Mouse (Mus musculus): ENCODE data around the gene B3gat3. TPM values are rescaled to one million over a fixed set of nuclear protein-coding genes. Genes with fewer than 3 reads are reported as not detected.
A peak's percentile ranks its signal among the peaks of the same experiment; 100 is the strongest.

Gene B3gat3
- total RNA-seq, 2 experiments from 2014 or later: 34.5 to 37.6 TPM

DNA sequence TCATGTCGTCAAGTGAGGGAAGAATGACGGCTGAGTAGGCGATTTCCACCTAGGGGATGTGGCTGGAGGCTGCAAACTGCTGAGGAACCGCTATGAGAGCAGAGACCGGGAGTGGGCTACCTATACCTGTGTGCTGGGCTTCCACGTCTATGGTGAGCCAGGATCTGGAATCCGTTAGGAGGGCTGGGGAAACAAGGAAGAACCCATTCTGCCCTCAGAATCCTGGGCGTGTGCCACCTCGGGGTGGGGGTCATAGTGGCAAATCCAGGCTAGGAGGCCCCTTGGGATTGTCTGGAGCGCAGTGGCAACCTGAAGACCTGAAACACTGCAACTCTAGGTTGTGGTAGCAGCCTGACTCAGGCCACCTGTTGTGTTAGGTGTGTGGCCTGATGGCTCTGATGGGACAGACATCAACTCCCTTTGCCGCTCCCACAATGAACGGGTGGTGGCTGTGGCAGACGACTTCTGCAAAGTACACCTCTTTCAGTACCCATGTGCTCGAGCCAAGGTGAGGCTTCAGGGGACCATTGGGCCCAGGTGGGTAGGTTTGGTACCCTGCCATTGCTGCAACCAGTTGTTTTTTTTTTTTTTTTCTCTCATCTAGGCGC, 20.5 kb downstream of the B3gat3 start:
- intact Hi-C loops (cut with DNase I): loop anchor here (2.0 kb wide), 1 partner anchor 48 kb away; the partner anchor contains the start of gene Ints5
- no peak for DNase-seq

DNA sequence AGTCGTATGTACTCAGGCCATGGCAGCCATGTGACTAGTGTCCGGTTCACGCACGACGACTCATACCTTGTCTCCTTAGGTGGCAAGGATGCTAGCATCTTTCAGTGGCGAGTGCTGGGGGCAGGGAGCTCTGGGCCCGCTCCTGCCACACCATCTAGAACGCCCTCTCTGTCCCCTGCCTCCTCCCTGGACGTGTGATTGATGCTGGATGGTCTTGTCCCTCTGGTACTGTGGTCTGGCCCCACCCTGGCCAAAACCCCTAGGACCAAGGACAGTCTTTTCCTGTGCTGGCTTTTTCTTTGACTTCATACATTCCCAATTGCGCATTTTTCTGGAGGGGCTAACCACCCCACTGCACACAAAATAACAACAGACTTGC, 21.0 kb downstream of the B3gat3 start:
- intact Hi-C loops (cut with DNase I): loop anchor here (2.0 kb wide), 1 partner anchor 48 kb away; the partner anchor contains the start of gene Ints5
- no peak for DNase-seq

DNA sequence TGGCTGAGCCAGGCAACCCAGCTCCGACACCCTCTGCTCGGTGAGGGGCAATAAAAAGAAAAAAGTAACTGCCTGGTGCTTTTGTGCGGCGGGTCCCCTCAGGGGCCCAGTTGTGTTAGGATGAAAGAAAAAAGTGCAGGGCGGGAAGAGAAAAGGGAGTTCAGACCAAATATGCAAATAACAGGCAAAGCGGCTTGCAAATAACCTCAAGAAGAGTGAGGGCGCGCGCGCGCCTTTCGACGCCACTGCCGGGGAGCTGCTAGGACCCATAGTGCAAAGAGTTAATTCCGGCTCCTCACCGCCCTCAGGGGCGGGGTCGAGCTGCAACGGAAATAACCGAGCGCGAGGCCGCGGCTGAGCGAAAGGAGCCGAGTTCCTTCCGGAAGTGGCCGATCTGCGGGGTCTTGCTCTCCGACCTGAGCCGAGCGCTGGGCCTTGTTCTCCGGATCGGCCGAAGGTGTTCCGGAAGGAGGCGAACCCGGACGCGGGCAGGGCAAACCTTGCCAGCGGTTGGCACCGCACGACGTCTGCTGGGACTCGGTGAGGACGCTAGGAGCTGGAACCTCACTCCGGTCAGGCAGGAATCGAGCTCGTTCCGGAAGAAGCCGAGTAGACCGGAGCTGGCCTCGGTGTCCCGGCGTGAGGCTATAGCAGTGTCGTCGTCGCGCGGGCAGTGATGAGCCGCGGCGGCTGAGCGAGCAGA, 21.5 kb downstream of the B3gat3 start, which contains the start of gene Mta2:
Gene Mta2 (plus strand): TSS at position 361 of the 703 bp plus-strand sequence.
- intact Hi-C loops (cut with DNase I): loop anchor here (2.0 kb wide), 3 partner anchors 13 to 49 kb away; partner anchors contain the start of genes Eml3, Ints5 and Rom1
- DNase-seq: peak; percentile 93 to 95

DNA sequence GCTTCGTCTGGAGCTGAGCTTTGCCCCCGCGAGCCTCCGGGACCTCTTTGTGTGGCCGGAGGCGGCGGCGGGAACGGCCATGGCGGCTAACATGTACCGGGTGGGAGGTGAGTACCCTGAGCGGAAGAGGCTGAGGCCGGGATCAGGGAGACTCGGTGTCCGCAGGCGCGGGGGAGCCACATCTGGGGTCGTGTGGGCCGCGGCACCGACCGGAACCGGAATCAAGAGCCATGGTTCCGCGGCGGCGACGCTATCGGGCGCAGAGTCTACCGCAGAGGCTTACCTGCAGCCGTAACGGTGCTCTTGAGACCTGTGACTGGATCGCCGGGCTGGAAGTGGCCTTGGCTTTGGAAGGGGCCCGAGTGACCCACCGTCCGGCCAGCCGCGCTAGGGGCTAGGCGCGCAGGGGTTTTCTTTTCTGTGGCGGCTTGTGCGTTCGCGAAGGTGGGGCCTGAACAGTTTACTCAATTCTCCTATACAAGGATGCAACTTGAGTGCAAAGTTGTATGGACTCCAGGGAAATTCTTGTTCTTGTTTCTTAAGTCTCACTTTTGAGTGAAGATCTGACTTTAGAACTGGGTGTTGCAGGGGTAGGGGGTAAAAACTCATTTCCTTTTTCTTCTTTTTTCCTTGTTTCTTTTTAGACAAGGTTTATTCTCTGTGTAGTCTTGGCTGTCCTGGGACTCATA, 22.2 kb downstream of the B3gat3 start:
- intact Hi-C loops (cut with DNase I): loop anchor here (2.0 kb wide), 2 partner anchors 14 to 22 kb away; partner anchors contain the start of genes Eml3 and Rom1
- peak in 1 of 2 experiments; percentile 62 for DNase-seq

DNA sequence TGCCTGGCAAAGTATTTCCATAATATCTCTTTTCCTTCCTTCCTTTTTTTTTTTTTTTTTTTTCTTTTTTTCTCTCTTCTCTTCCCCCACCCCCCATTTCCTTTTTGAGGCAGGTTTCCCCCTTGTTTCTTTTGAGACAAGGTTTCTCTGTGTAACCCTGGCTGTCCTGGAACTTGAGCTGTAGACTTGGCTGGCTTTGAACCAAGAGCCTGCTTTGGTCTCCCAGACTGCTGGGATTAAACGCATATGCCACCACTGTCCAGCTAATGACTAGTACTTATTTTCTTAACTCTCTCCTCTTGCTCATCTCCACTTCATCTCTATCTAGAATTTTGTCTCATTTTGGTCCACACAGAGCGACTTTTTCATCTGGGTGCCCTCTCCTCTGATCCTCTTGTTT, 22.9 kb downstream of the B3gat3 start:
- no peak for DNase-seq
- intact Hi-C loops (cut with DNase I): loop anchor here (2.0 kb wide), 2 partner anchors 14 to 22 kb away; partner anchors contain the start of genes Eml3 and Rom1

DNA sequence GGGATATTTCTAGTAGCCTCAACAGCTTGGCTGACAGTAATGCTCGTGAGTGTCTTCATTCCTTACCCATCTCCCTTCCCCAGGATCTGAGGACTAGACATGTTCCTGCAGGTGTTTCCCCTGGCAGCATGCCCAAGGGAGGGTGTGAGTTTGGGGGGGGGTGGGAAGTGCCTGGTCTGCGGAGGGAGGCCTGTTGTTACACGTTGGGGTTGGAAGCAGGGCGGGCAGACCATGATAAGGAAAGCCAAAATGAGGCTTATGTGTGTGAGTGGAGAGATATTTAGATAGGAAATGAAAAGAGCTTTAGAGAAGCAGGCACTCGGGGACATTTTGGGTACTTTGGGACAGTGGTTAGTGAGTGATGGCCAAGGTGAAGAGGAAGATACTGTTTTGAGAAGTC, 23.9 kb downstream of the B3gat3 start:
- intact Hi-C loops (cut with DNase I): no loop called here

DNA sequence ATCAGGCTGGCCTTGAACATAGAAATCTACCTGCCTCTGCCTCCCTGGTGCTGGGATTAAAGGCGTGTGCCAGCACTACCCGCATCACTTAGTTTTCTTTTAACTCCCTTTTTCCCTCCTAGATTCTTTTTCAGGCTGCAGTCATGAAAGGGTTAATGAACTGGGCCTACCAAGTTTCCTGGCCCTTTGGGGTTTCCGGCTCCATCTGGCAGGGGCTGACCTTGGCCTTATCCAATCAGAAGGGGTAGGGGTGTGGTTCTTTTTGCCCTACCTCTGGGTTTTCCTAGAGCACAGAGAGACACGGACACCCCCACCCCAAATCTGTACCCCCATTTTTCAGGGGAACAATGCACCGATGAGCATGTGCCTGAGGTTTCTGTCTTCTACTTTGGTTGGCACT, 24.6 kb downstream of the B3gat3 start:
- intact Hi-C loops (cut with DNase I): no loop called here
- DNase-seq: peak; percentile 56 to 66

More for the DNA sequence above, 23.9 kb downstream of the B3gat3 start:
- no peak for DNase-seq

DNA sequence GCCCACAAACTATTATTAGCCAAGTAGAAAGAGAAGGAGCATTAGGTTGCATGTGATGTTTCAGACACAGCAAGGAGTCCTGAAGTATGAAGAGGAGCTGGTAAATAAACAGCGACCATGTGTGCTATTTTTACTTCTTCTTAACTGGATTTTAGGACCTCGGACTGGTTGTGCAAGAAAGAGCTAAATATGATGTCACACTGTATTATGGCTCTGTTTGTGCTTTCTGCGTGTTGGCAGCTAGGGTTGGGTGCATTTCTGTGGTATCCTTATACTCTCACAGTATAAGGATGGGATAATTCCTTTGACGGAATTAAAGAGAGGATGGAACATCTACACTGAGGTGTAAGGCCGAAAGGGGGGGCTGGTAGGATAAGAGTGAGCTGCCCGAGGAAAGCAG, 25.1 kb downstream of the B3gat3 start:
- intact Hi-C loops (cut with DNase I): no loop called here
- DNase-seq: no peak

DNA sequence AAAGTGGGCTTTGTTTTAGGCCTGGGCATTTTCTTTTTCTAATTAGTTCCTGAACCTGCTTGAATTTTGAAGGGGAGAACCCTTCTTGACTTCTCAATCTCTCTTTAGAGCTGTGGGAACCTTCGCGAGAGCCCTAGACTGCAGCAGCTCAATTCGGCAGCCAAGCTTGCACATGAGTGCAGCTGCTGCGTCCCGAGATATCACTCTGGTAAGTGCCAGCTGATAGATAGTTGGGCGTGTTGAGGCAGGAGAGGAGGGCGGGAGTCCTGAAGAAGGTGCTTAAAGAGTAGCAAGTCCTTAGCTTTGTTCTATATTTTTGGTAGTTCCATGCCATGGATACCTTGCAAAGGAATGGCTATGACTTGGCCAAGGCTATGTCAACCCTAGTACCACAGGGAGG, 26.8 kb downstream of the B3gat3 start:
- intact Hi-C loops (cut with DNase I): no loop called here
- DNase-seq: no peak

DNA sequence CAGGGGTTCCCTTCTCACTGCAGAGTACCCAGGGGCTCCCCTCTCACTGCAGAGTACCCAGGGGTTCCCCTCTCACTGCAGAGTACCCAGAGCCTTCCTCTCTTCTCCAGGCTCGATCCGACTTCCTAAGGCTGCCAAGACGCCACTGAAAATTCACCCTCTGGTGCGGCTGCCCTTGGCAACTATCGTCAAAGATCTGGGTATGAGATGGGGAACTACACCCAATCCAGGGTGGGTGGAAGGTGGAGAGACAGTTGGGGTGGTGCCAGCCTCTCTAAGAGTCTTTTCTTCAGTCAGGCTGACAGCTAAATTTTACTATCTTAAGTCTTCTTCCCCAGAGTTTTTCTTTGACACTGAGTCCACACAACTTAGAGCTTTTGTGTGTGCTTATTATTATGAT, 30.0 kb downstream of the B3gat3 start:
- intact Hi-C loops (cut with DNase I): no loop called here
- DNase-seq: no peak

DNA sequence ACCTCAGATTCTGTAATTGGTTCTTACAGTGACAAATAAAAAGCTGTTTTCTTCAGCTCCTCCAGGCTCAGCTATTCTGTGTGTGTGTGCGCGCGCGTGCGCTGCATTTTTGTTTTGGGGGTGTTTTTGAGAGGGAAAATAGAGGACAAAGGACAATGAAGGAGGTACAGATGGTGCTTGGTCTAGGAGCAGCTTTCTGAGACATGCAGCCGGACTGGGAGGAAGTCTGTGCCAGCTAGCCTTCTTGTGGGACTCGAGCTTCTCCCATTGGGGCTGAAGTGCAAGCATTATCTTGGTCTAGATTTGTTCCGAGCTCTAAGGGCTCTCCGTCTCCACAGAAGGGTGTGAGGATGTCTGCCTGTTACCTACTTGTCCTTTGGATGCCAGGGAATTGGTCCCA, 32.1 kb downstream of the B3gat3 start:
- intact Hi-C loops (cut with DNase I): no loop called here
- DNase-seq: no peak

DNA sequence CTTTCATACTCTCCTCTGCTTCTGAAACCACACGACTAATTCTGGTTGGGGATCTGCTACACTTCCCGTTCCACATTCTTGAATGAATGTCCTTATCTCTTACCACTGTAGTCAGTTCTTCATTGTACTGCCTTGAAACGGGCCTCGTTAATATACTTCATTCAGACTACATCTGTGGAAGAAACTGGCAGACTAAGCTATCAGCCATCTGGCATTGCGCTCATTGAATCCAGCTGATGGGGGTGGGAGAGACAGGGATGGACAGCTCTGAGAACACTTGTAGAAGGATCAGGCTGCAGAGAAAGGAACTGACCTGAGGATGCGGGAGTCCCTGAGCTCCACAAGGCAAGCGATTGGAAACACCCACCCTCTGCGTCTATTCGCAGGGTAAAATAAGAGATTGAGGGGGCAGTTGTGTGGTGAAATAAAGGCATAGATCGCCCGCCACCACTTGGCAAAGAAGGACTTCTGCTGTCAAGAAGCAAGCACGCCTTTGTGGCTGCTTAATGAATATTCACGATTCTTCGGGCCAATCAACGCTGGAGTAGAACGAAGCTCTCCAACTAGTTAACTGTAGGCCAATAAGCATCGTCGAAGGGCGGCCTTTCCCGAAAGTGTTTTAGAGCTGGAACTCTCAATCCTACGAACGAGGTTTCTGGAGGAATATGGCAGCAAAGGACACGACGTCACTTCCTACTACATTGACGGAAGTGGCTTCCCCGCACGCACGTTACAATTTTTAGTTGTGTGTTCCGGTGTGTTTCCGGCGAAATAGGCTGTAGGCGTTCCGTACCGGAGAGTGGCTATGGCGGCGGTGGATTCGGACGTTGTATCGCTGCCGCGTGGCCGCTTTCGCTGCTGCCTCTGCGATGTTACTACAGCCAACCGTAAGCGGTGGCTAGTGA, 33.2 kb downstream of the B3gat3 start, which contains the start of gene Tut1:
Gene Tut1 (plus strand): TSS at position 713 of the 905 bp plus-strand sequence.
- intact Hi-C loops (cut with DNase I): no loop called here
- peak; percentile 88 to 92 for DNase-seq

DNA sequence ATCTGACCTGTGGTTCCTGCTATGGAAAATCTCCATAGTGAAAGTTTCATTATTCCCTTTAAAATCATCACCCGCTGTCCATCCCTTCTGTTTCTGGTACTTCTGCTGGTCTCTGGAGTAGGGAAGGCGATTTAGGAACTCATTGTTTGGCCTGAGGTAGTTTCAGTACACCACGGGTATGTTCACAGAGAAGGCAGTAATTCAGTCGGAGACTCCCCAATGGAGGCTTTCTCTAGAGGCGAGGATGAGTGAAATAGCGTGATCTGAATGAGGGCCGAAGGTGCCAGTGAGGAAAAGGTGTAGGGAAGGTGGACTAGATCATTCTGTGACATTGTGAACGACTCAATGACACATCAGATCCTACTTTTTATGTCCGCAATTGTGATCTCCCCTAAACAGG, 34.0 kb downstream of the B3gat3 start:
- intact Hi-C loops (cut with DNase I): no loop called here
- no peak for DNase-seq

DNA sequence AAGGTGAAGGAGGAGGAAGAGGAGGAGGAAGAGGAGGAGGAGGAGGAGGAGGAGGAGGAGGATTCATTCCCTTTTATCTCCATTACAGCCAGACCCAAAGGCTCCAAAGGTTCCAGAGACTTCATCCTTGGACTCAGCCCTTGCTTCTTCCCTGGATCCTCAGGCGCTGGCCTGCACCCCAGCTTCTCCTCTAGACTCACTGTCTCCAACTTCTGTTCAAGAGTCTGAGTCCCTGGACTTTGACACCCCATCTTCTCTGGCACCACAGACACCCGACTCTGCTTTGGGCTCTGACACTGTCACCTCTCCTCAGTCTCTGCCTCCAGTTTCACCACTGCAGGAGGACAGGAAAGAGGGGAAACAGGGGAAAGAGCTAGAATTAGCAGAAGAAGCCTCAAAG, 42.1 kb downstream of the B3gat3 start:
- no peak for DNase-seq
- intact Hi-C loops (cut with DNase I): no loop called here

DNA sequence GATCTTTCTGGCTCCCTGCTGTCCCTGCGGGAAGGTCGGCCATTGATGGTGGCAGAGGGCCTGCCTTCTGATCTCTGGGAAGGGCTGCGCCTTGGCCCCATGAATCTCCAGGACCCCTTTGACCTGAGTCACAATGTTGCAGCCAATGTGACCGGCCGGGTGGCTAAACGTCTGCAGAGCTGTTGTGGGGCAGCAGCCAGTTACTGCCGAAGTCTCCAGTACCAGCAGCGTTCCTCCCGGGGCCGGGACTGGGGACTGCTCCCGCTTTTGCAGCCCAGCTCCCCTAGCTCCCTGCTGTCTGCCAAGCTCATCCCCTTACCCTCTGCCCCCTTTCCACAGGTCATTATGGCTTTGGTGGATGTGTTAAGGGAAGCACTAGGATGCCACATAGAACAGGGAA, 44.9 kb downstream of the B3gat3 start:
- intact Hi-C loops (cut with DNase I): loop anchor here (2.0 kb wide), 1 partner anchor 22 kb away; no protein-coding TSS in a partner anchor
- DNase-seq: no peak

DNA sequence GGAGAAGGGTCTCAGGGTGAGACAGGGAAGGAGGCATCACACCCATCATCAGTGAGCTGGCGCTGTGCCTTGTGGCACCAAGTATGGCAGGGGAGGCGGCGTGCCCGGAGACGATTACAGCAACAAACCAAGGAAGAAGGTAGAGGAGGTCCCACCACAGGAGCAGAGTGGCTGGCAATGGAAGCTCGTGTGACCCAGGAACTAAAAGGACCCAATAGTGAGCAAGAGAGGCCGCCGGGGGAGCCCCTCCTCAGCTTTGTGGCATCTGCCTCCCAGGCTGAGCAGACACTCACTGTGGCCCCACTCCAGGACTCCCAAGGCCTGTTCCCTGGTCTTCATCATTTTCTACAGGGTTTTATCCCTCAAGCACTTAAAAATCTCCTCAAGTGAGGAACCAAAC, 45.6 kb downstream of the B3gat3 start:
- no peak for DNase-seq
- intact Hi-C loops (cut with DNase I): loop anchor here (2.0 kb wide), 1 partner anchor 23 kb away; no protein-coding TSS in a partner anchor

DNA sequence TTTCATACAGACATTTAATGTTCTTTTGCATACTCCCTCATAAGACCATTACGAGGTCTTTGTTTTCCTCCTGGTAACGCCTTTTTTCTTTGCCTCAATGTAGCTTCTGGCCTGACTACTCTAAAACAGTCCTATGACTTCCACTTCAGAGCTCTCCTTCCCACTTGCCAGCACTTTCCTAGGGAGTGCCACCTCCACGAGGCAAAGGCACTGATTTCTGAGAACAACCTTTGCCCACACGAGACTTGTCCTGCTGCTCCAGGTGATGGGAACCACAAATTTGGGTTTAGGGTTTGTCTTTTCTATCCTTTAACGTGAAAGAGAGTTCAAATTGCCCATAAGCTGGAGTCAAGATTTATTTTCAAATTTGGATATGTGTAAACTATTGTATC, 46.0 kb downstream of the B3gat3 start:
- DNase-seq: no peak
- intact Hi-C loops (cut with DNase I): no loop called here

DNA sequence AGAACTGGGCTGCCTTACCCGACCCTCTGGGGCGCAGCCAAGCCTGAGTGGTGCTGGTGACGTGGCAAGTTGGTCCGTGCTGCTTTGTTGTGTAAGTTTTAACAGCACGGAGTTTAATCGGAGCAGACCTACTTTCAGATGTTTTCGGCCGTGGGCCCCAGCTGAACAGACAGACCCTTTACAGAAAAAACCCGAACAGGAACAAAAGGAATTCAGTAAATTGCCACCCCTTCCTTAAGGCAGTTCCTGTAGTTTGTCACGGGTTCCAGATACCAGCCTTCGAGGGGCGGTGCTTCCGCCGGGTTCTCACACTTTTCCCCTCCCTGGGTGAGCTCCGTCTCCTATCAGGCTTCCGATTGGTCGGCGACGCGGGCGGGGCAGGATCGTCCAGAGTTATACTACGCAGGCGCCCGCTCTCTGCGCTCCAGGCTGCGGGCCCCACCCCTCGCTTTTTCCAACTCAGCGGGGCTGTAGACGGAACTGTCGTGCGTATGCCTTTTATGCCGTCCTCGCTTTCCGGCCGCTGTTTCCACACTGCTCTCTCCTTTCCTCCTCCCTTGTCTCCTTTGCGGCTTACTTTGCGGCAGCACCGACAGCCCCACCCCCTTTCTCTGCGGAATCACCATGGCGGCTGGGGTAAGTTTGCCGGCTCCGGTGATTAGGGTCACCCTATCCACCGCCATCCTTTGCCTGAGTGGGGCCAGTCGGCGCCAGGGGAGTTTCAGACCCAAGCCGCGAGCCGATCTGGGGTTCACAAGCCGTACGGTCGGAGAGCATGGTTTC, 46.6 kb downstream of the B3gat3 start, which contains the start of gene Eef1g:
Gene Eef1g (plus strand): TSS at position 452 of the 783 bp plus-strand sequence.
- intact Hi-C loops (cut with DNase I): no loop called here
- DNase-seq: peak; percentile 94 to 95

DNA sequence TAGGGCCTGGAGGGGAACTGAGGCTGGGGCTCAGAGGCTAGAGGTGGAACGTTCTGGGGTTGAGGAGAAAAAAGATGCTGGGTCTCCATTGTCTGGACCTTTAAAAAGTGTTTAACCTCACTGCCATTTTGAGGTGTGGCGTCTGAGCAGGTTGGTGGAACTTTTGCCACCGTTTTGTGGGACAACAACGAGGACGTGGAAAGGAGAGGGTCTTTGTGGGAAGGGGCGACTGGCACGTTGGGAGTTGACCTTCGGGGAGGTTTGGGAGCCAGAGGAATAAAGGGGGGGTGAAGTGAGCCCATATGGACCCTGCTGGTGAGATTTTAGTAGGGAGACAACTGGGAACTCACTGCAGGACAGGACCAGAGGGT, 47.2 kb downstream of the B3gat3 start:
- DNase-seq: no peak
- intact Hi-C loops (cut with DNase I): no loop called here

All from heart, postnatal 36 days (tissue).